Mouse (Mus musculus): ENCODE measurements at regions not wholly inside any gene's neighbourhood (a gene's known extent, or its start where the extent isn't known, plus 50 kb on each side); places are given as distances from the start of the nearest gene placed in this dataset.
"Not testable (repeated sequence)": the region's sequence is repeated elsewhere in the genome, so short reads cannot be mapped to it uniquely, and the experiment has no call there.

DNA sequence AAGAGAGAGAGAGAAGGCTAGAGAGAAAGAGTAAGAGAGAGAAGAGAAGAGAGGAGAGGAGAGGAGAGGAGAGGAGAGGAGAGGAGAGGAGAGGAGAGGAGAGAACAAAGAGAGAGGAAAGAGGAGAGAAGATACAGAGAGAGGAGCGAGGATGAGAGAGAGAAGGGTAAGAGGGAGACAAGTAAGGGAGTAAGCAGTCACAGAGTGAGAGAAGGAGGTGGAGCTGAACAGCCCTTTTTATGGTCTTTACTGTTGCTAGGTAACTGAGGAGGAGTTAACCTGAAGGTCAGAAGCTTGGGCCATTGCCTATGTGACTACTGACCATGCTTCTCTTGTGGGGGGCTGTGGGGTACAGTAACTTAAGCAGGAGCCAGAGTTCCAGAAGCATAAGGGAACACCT, 430.2 kb downstream of the 1190002N15Rik start:
- DNase-seq (ENCODE audit: low spot score), result not testable (repeated sequence)

DNA sequence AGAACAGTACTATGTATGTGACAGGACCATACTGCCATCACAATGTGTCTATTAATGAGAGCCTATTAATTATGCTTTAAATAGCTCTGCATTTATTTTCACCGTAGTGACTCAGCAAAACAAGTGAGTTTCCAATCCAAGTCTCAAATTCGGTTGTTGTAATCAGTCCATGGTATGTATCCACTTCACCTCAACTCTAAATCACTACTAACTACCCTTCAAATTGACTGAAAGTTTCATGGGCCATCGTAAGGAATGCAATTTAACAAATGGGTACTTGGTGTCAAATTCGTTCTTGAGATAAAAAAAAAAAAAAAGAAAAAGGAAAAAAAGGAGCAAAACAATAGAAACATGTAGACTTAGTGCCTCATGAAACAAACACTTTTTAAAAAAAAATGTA, 433.2 kb downstream of the 1190002N15Rik start:
- DNase-seq (ENCODE audit: low spot score), result no peak

DNA sequence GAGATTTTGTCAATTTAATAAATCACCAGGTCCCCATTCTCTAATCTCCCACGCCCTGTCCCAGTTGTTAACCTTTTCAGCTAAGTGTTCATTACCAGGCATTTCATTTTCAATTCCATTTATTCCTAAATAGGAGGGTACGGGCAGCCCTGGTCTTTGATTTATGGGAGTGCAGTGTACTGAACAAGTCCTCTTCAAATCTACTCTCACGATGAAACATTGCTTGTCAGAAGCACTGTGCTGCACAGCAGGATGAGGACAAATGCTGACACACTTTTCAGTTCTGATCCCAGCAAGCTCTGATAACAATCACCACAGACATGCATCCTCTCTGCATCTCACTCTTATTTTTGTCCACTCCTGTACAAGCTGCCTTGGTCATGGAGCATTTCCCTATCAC, 435.9 kb downstream of the 1190002N15Rik start:
- no peak for DNase-seq (ENCODE audit: low spot score)

DNA sequence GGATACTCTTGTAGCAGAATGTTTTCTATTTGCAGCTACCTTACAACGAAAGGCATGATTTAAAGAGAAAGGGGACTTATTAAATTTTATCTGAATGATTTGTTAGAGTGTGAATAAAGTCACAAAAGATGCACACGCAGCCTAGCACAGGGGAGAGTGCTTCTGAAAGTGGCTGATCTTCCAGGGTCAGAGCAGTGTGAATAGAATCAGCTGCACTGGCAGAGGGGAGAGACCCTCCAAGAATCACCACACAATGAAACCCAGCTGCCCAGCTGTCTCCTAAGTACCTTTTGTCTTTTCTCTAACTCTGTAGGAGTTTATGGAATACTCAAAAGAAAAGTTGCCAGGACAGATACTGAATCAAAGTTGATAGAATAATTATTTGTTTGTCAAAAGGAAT, 443.1 kb downstream of the 1190002N15Rik start:
- DNase-seq (ENCODE audit: low spot score), result no peak

DNA sequence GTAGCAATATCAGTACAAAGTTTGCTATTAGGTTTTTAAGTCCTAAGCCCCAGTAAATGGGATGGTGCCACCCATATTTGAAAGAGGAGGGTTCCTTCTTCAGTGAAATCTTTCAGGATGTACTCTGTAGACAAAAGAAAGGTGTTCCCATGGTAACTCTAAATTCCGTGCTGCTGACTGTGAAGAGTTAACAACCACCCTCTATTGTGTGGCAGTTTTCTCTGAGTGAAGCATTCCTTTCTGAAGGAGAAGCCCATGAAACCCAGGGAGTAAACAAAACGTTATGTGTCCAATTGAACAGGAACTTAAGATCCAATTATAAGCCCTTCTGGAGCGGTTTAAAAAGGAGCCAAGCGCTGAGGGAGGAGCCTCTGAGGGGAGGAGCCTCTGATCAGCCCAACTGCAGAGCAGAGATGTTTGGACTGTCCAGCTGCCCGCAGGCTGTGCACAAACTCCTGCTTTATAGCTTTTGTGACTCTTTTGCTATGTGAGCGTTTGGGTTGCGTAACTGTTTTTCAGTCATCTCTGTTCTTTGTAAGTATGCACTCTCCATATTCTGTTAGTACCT, 446.1 kb downstream of the 1190002N15Rik start:
- no peak for DNase-seq (ENCODE audit: low spot score)

DNA sequence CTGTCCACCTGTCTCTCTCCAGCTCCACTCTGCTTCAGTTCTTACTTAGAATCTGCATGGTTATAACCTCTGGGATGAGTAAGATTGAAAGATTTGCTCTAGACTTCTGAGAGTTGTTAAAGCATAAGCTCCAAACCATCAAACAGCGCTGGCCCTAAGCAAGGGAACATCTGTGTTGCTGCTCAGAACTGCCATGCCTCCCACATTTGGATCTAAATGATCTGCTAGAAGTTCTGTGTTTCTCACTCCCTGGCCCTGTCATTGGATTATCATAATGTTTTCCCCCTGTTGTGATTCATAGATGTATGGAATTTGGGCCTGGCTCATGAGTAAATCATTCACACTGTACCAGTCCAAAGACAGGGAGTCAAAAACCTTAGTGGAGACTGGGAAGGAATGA, 448.1 kb downstream of the 1190002N15Rik start:
- DNase-seq (ENCODE audit: low spot score), result no peak

DNA sequence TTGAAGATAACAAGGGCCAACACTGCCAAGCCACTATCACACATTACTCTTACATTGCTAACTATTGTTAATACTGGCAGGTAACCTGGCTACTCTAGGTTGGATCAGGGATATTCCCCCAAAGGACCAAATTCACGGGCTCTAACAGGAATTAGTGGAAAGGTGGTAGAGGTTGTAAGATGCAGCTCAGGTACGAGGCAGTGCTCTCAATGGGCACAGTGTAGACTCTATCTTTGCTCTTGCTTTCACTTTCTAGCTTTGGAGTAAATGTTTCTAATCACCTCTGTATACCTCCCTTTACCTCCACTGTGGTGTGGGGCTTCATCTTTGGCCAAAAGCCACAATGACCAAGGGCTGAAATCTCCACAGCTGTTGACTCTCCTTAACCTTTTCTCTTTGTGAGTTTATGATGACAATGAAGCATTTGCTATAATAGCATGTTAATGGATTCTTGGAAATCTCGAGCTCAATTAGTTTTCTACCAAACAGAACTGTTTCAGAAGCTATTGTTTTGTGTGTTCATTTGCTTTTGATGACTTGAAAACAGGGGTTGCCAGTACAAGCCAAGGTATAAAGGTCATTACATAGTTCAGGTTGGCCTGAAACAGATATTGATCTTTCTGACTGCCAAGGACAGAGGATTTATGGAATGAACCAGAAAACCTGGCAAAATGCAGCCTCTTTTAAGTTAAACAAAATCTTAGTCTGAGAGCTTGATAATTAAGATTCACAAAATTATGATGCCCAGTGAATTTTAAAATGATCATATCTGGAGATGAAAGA, 454.1 kb downstream of the 1190002N15Rik start:
- DNase-seq (ENCODE audit: low spot score), result no peak

DNA sequence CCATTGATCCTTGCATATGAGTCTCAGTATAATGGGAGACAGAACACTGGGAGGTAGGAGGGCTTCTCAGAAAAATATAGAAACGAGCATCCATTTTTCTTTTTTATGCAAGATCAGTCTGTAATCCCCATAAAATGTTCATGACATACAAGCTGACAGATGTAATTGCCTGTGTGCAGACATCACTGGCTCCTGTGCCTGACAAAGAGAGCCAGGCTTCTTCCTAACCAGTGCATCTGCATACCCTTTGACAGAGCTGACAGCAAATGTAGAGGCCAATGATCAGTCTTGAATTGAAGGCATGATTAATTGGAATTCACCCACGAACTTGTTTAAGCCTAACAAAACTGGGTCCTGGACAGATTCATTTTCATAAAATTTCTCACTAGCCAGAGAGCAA, 463.0 kb downstream of the 1190002N15Rik start:
- no peak for DNase-seq (ENCODE audit: low spot score)

DNA sequence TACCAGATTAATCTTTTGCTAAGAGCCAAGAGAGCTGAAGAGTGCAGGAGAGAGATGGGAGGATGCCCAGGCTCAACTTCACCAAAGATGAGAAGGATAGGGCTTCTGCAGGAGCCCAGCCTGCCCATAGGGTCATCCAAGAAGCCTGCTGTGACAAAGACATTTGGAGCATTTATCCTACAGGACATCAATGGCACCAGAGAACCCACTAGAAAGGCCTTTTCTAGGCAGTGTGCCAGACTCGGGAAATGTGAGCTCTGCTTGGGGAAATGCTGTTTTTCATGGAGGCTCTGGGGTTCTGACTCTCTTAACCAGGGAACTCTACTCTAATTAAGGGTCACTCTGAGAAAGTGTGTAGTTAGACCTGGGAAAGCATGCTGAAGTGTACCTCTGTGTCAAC, 470.8 kb downstream of the 1190002N15Rik start:
- DNase-seq (ENCODE audit: low spot score), result no peak

DNA sequence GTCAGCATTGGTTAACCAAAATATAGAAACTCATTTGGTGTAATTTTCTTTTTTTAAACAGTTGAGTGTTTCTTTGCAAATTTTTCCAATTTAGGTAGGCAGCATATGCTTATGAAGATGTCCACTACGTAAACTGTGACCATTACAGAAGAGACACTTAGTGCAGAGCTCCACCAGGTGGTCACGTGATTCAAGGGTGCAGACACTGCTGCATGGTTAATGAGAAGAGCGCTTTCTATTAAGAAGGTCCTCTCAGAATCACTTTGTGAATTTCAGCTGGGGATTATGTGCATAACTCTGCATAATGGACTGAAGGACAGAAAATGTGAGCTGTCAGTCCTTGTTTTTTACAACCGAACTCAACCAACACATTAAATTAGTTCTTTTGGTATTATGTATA, 484.7 kb downstream of the 1190002N15Rik start:
- no peak for DNase-seq (ENCODE audit: low spot score)

DNA sequence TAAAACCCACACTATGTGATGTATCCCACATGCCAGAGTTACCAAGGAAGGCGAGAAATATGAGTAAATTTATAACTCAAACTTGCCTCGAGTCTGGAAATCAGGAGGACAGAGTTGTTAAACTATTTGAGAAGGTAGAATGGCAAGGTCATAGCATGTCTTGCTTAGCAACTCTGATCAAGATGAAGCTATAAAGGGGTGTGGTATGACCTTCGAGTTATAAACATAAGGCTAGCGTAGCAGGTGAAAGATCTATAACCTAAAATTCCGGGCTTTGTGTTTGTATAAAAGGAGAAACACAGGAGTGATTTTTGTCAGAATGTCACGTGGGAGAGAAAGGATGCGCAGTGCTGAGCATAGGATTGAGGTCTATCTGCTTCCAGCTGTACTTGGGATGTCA, 490.0 kb downstream of the 1190002N15Rik start:
- DNase-seq (ENCODE audit: low spot score), result no peak

DNA sequence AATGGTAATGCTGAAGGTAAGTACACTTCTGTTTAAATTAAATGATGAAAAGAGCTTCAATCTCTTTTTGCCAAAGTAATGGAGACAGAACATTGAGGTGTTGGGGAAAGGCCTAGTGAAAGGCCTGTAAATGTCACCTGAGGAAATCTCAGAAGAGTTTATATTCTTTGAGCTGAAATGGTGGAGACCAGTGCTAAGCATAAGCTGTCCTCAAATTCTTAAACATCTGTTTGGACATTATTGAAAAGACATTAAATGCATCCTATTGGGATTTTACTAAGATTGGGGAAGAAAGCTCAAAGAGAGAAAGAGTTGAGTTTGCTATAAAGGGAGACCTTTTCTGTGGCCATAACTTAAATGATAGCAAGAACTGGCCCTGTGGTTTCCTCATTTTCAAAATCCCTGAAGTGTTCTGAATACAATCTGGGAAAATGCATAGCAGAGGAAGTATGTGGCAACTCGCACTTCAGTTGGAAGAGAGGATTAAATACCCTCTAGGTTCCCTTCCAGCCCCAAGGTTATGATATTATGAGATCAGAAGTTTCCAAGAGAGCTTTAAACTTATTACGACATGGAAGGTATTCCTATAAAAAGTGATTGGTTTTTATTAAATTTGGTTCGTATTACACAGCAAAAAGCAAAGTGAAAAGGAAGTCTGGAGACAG, 492.3 kb downstream of the 1190002N15Rik start:
- no peak for DNase-seq (ENCODE audit: low spot score)

DNA sequence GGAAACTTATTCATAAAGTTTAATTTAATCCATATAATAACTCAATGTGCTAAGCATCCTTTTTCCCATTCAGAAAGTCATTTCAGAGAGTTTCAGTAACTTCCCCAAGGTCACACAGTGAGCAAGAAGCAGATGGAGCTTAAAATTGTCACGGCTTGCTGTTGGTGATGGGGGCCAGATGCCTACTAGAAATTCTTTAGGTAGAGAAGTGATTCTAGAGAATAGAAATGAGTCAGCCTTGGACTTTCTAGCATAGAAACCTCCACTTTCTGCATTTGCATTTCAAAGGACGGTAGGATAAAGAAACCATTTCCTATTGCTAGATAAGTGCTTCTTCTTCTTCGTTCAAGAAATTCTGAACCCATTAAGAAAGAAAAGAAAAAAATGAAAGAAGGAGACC, 514.1 kb downstream of the 1190002N15Rik start:
- no peak for DNase-seq (ENCODE audit: low spot score)

DNA sequence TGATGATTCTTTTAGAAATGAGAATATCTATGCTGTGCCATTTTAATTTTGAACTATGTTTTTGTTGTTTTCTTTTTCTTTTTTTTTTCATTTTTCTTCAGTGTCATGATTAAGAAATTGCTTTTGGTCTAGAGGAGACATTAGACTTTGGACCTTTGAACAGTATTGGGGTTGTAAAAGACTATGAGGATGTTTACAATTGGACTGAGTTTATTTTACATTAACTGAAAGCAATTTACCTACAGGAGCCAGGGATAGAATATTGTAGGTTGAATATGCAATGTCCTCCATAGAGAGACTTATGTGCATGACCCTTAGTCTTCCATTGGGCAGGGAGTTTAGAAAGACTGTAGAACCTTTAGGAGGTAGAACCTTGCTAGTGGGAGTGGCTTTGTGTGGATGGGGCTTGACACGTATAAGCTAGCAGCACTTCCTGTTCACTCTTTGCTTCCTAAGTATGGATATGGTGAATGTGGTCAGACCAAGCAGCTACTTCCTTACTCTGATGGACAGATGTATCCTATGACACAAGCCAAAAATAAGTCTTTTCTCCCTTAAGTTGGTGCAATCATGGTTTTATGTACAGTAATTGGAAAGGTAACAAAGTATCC, 516.5 kb downstream of the 1190002N15Rik start:
- DNase-seq (ENCODE audit: low spot score), result no peak

DNA sequence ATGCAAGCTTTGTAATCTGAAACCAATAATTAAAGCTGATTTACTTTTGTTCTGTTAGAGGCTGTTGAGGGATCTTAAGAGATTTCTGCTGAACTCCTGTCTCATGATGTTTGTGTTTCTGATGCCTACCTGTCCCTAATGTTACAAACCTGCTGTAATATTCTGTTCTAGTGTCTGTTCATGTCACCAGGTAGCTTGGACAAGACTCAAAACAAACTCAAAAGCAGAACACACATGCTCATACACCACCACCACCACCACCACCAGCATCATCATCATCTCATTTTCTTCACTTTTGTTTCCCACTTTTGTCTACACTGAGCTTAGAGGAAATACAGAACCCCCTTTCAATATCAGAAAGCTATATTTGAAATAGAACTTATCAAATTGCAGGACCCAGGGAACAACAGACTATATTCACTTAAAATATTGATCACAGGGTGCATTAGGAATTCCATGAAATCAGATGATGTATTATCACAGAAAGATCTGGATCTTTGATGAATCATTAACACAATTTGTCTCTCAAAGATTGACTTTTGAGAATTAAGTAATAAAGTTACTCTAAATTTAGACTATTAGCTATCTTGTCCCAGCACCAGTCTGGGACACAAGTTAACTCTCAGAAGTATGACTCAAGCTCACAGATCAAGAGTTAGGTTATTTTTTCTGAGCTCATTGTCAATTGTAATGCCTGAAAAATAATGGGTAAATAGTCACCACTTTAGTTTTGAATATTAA, 521.0 kb downstream of the 1190002N15Rik start:
- DNase-seq (ENCODE audit: low spot score), result no peak

DNA sequence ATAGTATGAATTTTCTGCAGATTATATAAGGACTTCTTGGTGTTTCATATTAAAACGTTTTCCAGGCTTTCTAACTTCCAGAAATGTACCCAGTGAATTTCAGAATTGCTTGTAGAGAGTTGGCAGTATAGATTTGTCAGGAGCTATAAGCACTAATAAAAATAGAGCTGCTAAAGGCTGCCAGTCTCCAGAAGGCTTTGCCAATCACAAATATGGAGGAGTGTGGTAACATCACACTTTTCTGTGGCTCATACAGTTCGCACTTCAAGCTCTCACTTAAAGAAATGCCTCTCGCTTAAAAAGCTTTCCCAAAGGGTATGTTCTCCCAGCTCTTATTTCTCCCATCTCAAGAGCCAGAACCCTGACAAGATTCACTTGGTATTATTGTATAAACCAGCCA, 545.7 kb downstream of the 1190002N15Rik start:
- no peak for DNase-seq (ENCODE audit: low spot score)

DNA sequence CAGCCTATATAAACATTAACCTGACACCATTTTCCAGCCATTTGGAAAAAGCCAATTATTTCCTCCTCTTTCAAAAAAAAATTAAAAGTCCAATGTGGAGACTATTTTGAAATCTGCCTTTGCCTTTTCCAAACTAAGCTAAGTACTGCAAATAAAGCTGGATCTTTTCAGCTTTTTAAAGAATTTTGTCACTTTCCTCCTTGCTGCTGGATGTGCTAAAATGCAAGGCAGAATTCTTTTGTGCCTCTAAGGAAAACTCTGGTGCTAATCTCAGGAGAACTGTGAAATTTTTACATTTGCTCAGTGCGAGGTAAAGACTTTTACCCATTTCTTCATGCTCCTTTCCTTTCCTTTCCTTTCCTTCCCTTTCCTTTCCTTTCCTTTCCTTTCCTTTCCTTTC, 546.7 kb downstream of the 1190002N15Rik start:
- DNase-seq (ENCODE audit: low spot score), result no peak

DNA sequence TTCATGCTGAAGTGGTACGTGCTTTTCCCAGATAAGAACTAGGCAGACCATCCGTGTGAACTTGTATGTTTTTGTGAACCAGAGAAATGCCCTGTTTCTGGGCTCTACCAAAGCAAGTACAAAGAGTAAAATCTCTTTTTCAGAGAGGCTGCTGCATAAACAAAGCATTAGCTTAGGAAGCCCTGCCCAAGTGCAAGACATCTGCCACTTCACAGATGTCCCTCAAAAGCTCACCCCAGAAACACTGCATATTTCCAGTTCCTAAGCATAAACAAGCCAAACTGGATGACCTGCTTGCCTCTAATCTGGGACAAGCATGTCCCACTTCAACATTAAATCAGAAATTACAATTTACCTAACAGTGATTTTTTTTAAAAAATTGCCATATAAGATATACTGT, 556.7 kb downstream of the 1190002N15Rik start:
- DNase-seq (ENCODE audit: low spot score), result no peak

DNA sequence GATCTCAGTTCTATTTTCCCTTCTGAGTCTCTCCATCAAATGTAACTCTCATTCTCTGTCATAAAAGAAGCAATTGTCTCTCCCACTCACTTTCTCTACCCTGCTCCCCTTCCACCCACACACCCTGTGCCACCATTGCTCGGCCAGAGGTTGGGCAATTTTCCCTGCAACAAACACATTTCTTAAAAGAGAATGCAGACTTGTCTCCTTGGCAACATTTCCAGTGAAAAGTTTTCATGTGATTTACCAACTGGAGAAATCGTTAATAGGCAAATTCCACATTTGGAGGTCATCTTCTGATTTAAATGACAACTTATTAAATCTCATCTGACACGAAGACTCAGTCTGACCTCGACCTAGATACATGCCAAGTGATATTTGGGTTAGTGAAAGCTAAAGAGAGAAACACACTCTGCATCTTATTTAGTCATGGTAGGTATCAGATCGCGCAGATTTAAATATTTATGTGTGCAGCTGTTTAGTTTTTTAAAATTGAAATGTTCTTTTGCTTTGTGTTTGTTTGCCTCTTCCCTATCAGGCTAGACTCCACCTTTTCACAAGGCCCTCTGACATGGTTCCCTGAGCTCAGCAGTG, 568.1 kb downstream of the 1190002N15Rik start:
- no peak for DNase-seq (ENCODE audit: low spot score)

DNA sequence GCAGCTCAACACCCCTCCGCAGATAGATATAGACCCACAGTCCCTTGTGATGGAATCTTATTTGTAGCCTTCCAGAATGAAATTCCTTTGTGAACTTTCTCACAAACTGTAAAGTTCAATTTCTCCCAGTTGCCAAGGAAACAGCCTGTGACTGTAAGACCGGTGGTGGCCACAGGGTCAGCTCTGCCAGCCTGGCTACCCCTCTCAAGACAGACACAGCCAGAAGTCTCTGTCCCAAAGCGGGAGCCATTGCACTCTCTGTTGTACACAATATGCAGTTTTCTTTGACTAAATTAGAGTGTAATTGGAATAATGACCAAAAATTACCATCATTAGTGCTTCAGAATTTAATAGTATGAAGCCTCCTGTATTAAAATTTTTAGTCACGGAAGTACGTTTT, 568.8 kb downstream of the 1190002N15Rik start:
- DNase-seq (ENCODE audit: low spot score), result no peak

DNA sequence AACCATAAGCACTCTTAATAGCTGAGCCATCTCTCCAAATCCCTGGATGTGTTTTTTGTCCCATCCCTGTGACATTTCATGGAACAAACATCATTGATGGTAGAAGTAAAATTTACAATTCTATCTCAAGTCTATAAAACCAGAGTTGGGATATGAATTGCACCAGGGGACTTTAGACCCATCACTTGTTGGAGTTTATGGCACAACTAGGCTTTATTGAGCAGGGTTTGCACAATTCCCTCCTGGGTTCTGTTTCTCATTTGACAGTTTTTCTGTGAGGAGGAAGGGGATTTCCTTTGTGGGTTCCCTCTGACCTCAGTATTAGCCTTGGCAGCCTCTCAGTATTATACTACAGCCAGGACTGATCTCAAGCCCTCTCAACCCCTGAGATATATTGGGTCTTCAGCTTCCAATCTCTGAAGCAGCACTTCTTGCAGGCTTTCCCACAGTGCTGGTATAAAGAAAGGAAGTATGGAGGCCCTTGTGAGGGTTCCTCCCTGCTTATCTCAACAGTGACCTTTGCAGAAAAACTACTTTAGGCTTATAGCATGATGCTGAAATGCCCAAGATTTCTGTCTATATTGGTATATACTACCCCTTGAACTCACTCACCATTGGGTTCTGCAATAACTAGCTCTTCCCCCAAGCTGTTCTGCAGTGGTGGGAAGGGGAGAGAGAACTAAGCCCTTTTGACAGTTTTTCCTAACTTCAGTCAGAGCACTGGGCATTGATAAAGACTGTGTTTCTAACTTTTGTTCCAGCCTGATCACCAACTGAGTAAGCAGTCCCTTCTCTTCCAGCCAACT, 582.4 kb downstream of the 1190002N15Rik start:
- DNase-seq (ENCODE audit: low spot score), result no peak
